Comparison of ENCODE assay signal across 30 mouse cellular contexts in genomic region chr12:95639892-95640291, GRCm38 (mm10).
"Had no signal": no experiment of that assay in that cellular context is flagged by ENCODE, and none has a peak within 500 bp of the region (broad histone marks: within the 10 kb centered on the region; RNA-seq: fewer than 3 reads in every experiment).

No protein-coding gene starts in this region.

- DNase-seq: left cerebral cortex, postnatal 4 days; liver; liver, embryonic 13.5 days; liver, postnatal 0 days; lung, adult 18-20 months; lung, adult 2 months; lung, embryonic 14.5 days; lung, postnatal 10 days; lung, postnatal 14 days; lung, postnatal 36 days; lung, postnatal 4 days had no signal

- H3K4me3 ChIP-seq: left cerebral cortex, adult 2 months; limb, embryonic 10.5 days; limb, embryonic 12.5 days; limb, embryonic 13.5 days; limb, embryonic 15.5 days; liver, embryonic 12.5 days; liver, embryonic 13.5 days; liver, embryonic 15.5 days; lung, embryonic 15.5 days; megakaryocyte, embryonic 14.5 days; midbrain, embryonic 10.5 days; midbrain, embryonic 12.5 days; midbrain, embryonic 13.5 days; midbrain, embryonic 15.5 days; myocyte had no signal

- H3K27ac ChIP-seq: left cerebral cortex, adult 2 months; limb, embryonic 10.5 days; limb, embryonic 12.5 days; limb, embryonic 13.5 days; limb, embryonic 15.5 days; liver, embryonic 12.5 days; liver, embryonic 13.5 days; liver, embryonic 14.5 days; liver, embryonic 15.5 days; lung, embryonic 15.5 days; macrophage; midbrain, embryonic 10.5 days; midbrain, embryonic 12.5 days; midbrain, embryonic 13.5 days; midbrain, embryonic 15.5 days had no signal

- H3K4me1 ChIP-seq: limb, embryonic 12.5 days; limb, embryonic 13.5 days; limb, embryonic 15.5 days; liver, embryonic 13.5 days; liver, embryonic 15.5 days; lung, embryonic 15.5 days; megakaryocyte, embryonic 14.5 days; midbrain, embryonic 10.5 days; midbrain, embryonic 12.5 days; midbrain, embryonic 13.5 days; midbrain, embryonic 15.5 days had no signal

- H3K4me2 ChIP-seq: limb, embryonic 12.5 days; limb, embryonic 13.5 days; limb, embryonic 15.5 days; liver, embryonic 11.5 days; liver, embryonic 12.5 days; liver, embryonic 13.5 days; liver, embryonic 15.5 days; lung, embryonic 14.5 days; lung, embryonic 15.5 days; midbrain, embryonic 12.5 days; midbrain, embryonic 13.5 days; midbrain, embryonic 15.5 days had no signal

- H3K9me3 ChIP-seq: limb, embryonic 10.5 days; limb, embryonic 12.5 days; limb, embryonic 13.5 days; limb, embryonic 15.5 days; liver, embryonic 12.5 days; liver, embryonic 13.5 days; liver, embryonic 15.5 days; lung, embryonic 15.5 days; megakaryocyte, embryonic 14.5 days; midbrain, embryonic 10.5 days; midbrain, embryonic 12.5 days; midbrain, embryonic 13.5 days; midbrain, embryonic 15.5 days had no signal

- ATAC-seq: liver, embryonic 12.5 days; liver, postnatal 0 days; lung, postnatal 0 days; midbrain, embryonic 13.5 days; midbrain, embryonic 15.5 days; midbrain, embryonic 16.5 days had no signal

- H3K9ac ChIP-seq: limb, embryonic 12.5 days; limb, embryonic 13.5 days; limb, embryonic 15.5 days; liver, embryonic 12.5 days; liver, embryonic 13.5 days; liver, embryonic 14.5 days; liver, embryonic 15.5 days; liver, postnatal 0 days; lung, embryonic 14.5 days; lung, embryonic 15.5 days; midbrain, embryonic 12.5 days; midbrain, embryonic 13.5 days; midbrain, embryonic 15.5 days had no signal

- H3K36me3 ChIP-seq: limb, embryonic 10.5 days; limb, embryonic 12.5 days; limb, embryonic 13.5 days; limb, embryonic 15.5 days; liver, embryonic 12.5 days; liver, embryonic 13.5 days; liver, embryonic 15.5 days; lung, embryonic 15.5 days; midbrain, embryonic 10.5 days; midbrain, embryonic 12.5 days; midbrain, embryonic 13.5 days; midbrain, embryonic 15.5 days had no signal

- H3K27me3 ChIP-seq: limb, embryonic 12.5 days; limb, embryonic 13.5 days; limb, embryonic 15.5 days; liver, embryonic 12.5 days; liver, embryonic 13.5 days; liver, embryonic 15.5 days; lung, embryonic 15.5 days; megakaryocyte, embryonic 14.5 days; midbrain, embryonic 12.5 days; midbrain, embryonic 13.5 days; midbrain, embryonic 15.5 days had no signal
